Mouse (Mus musculus): ENCODE measurements around the gene Slc2a10. TPM values are rescaled to one million over a fixed set of nuclear protein-coding genes. Genes with fewer than 3 reads are reported as not detected.
"Not testable (repeated sequence)": the region's sequence is repeated elsewhere in the genome, so short reads cannot be mapped to it uniquely, and the experiment has no call there.

The Slc2a10 gene
- polyA plus RNA-seq, 1 experiment: 1.00 TPM

- H3K27me3 ChIP-seq (ENCODE audit: control insufficient read depth, insufficient read depth, low read length): no peaks in the 10 kb centered on the region
- H3K36me3 ChIP-seq (ENCODE audit: control insufficient read depth, insufficient read depth, low read length): no peaks in the 10 kb centered on the region
- no peak overlapping the region for H3K27ac ChIP-seq (ENCODE audit: control insufficient read depth, insufficient read depth, low read length)
- H3K4me1 ChIP-seq (replicated peaks; ENCODE audit: control insufficient read depth, insufficient read depth, low read length): no peaks in the 10 kb centered on the region
- 90% methylated on average over 13 of the region's 13 CpGs for WGBS
- no peak for DNase-seq
- TF ChIP-seq POLR2A (IDR thresholded peaks at IDR 0.05; ENCODE audit: control insufficient read depth, extremely low read depth, insufficient read depth, low read length, poor library complexity) (no peak), CTCF (IDR thresholded peaks at IDR 0.05; ENCODE audit: borderline replicate concordance, control insufficient read depth, extremely low read depth, insufficient read depth, low read length, poor library complexity) (no peak)
- no peak overlapping the region for H3K4me3 ChIP-seq (ENCODE audit: control insufficient read depth, insufficient read depth, low read length)
Measured at GRCm38 (mm10) chr2:165542939-165543669, 39.5 kb downstream of the Slc2a10 start.

- Histone ChIP-seq H3K36me3 (ENCODE audit: control insufficient read depth, insufficient read depth, low read length) (no peaks in the 10 kb centered on the region), H3K4me3 (ENCODE audit: control insufficient read depth, insufficient read depth, low read length) (no peak overlapping the region), H3K4me1 (replicated peaks; ENCODE audit: control insufficient read depth, insufficient read depth, low read length) (no peaks in the 10 kb centered on the region), H3K27ac (ENCODE audit: control insufficient read depth, insufficient read depth, low read length) (no peak overlapping the region), H3K27me3 (ENCODE audit: control insufficient read depth, insufficient read depth, low read length) (no peaks in the 10 kb centered on the region)
- TF ChIP-seq CTCF (IDR thresholded peaks at IDR 0.05; ENCODE audit: borderline replicate concordance, control insufficient read depth, extremely low read depth, insufficient read depth, low read length, poor library complexity): no peak
- no peak for TF ChIP-seq POLR2A (IDR thresholded peaks at IDR 0.05; ENCODE audit: control insufficient read depth, extremely low read depth, insufficient read depth, low read length, poor library complexity)
- no peak for DNase-seq
- WGBS: 96% methylated on average over 10 of the region's 10 CpGs
Measured at GRCm38 (mm10) chr2:165543670-165544016, 40.1 kb downstream of the Slc2a10 start.

- H3K4me3 ChIP-seq (ENCODE audit: control insufficient read depth, insufficient read depth, low read length): no peak overlapping the region
- H3K4me1 ChIP-seq (replicated peaks; ENCODE audit: control insufficient read depth, insufficient read depth, low read length): no peaks in the 10 kb centered on the region
- no peaks in the 10 kb centered on the region for H3K36me3 ChIP-seq (ENCODE audit: control insufficient read depth, insufficient read depth, low read length)
- DNase-seq: no peak
- WGBS: 95% methylated on average over 2 of the region's 2 CpGs
- TF ChIP-seq POLR2A (IDR thresholded peaks at IDR 0.05; ENCODE audit: control insufficient read depth, extremely low read depth, insufficient read depth, low read length, poor library complexity) (no peak), CTCF (IDR thresholded peaks at IDR 0.05; ENCODE audit: borderline replicate concordance, control insufficient read depth, extremely low read depth, insufficient read depth, low read length, poor library complexity) (no peak)
- no peaks in the 10 kb centered on the region for H3K27me3 ChIP-seq (ENCODE audit: control insufficient read depth, insufficient read depth, low read length)
- H3K27ac ChIP-seq (ENCODE audit: control insufficient read depth, insufficient read depth, low read length): no peak overlapping the region
Measured at GRCm38 (mm10) chr2:165545687-165546086, 42.1 kb downstream of the Slc2a10 start.

GRCm38 (mm10) chr2:165546341-165546740 lies 42.8 kb downstream of the Slc2a10 start:
- Histone ChIP-seq H3K36me3 (ENCODE audit: control insufficient read depth, insufficient read depth, low read length) (no peaks in the 10 kb centered on the region), H3K4me3 (ENCODE audit: control insufficient read depth, insufficient read depth, low read length) (no peak overlapping the region), H3K27me3 (ENCODE audit: control insufficient read depth, insufficient read depth, low read length) (no peaks in the 10 kb centered on the region), H3K4me1 (replicated peaks; ENCODE audit: control insufficient read depth, insufficient read depth, low read length) (no peaks in the 10 kb centered on the region), H3K27ac (ENCODE audit: control insufficient read depth, insufficient read depth, low read length) (no peak overlapping the region)
- 87% methylated on average over 8 of the region's 8 CpGs for WGBS
- no peak for TF ChIP-seq POLR2A (IDR thresholded peaks at IDR 0.05; ENCODE audit: control insufficient read depth, extremely low read depth, insufficient read depth, low read length, poor library complexity)
- TF ChIP-seq CTCF (IDR thresholded peaks at IDR 0.05; ENCODE audit: borderline replicate concordance, control insufficient read depth, extremely low read depth, insufficient read depth, low read length, poor library complexity): no peak
- no peak for DNase-seq

- peak; percentile 7 for DNase-seq
Measured at GRCm38 (mm10) chr2:165547410-165547809, 43.8 kb downstream of the Slc2a10 start.

GRCm38 (mm10) chr2:165548627-165549026 lies 45.0 kb downstream of the Slc2a10 start:
- Histone ChIP-seq H3K27ac (ENCODE audit: control insufficient read depth, insufficient read depth, low read length) (no peak overlapping the region), H3K4me1 (replicated peaks; ENCODE audit: control insufficient read depth, insufficient read depth, low read length) (no peaks in the 10 kb centered on the region), H3K27me3 (ENCODE audit: control insufficient read depth, insufficient read depth, low read length) (no peaks in the 10 kb centered on the region), H3K4me3 (ENCODE audit: control insufficient read depth, insufficient read depth, low read length) (no peak overlapping the region), H3K36me3 (ENCODE audit: control insufficient read depth, insufficient read depth, low read length) (no peaks in the 10 kb centered on the region)
- TF ChIP-seq CTCF (IDR thresholded peaks at IDR 0.05; ENCODE audit: borderline replicate concordance, control insufficient read depth, extremely low read depth, insufficient read depth, low read length, poor library complexity) (no peak), POLR2A (IDR thresholded peaks at IDR 0.05; ENCODE audit: control insufficient read depth, extremely low read depth, insufficient read depth, low read length, poor library complexity) (no peak)
- WGBS: 85% methylated on average over 6 of the region's 6 CpGs
- no peak for DNase-seq

More at GRCm38 (mm10) chr2:165547410-165547809, 43.8 kb downstream of the Slc2a10 start:
- Histone ChIP-seq H3K4me1 (replicated peaks; ENCODE audit: control insufficient read depth, insufficient read depth, low read length) (no peaks in the 10 kb centered on the region), H3K36me3 (ENCODE audit: control insufficient read depth, insufficient read depth, low read length) (no peaks in the 10 kb centered on the region), H3K27me3 (ENCODE audit: control insufficient read depth, insufficient read depth, low read length) (no peaks in the 10 kb centered on the region), H3K4me3 (ENCODE audit: control insufficient read depth, insufficient read depth, low read length) (no peak overlapping the region), H3K27ac (ENCODE audit: control insufficient read depth, insufficient read depth, low read length) (no peak overlapping the region)
- no peak for TF ChIP-seq POLR2A (IDR thresholded peaks at IDR 0.05; ENCODE audit: control insufficient read depth, extremely low read depth, insufficient read depth, low read length, poor library complexity)
- TF ChIP-seq CTCF (IDR thresholded peaks at IDR 0.05; ENCODE audit: borderline replicate concordance, control insufficient read depth, extremely low read depth, insufficient read depth, low read length, poor library complexity): no peak
- 71% methylated on average over 9 of the region's 9 CpGs for WGBS

- not testable (repeated sequence) for H3K4me1 ChIP-seq (replicated peaks; ENCODE audit: control insufficient read depth, insufficient read depth, low read length); H3K4me3 ChIP-seq (ENCODE audit: control insufficient read depth, insufficient read depth, low read length); H3K36me3 ChIP-seq (ENCODE audit: control insufficient read depth, insufficient read depth, low read length); H3K27me3 ChIP-seq (ENCODE audit: control insufficient read depth, insufficient read depth, low read length); H3K27ac ChIP-seq (ENCODE audit: control insufficient read depth, insufficient read depth, low read length)
- peak; percentile 10 for DNase-seq
- WGBS: 78% methylated on average over 7 of the region's 7 CpGs
Measured at GRCm38 (mm10) chr2:165550410-165550809, 46.8 kb downstream of the Slc2a10 start.

Data from thymus, adult 2 months (tissue).